Mouse (Mus musculus) retina, postnatal 7 days (tissue): ENCODE results near the gene Lrrc73.

Source experiments
- DNase-seq: peaks from one replicate; pipeline ENCODE4 v3.0.0-alpha.2; 2012; ENCODE audit warnings: low read depth, low spot score

Lrrc73 gene

GRCm38 (mm10) chr17:46287678-46288095, 34.4 kb downstream of the Lrrc73 start:
- no peak for DNase-seq

GRCm38 (mm10) chr17:46296601-46297000, 43.3 kb downstream of the Lrrc73 start:
- DNase-seq = no peak

- no peak for DNase-seq
These were observed 43.7 kb downstream of the Lrrc73 start for GRCm38 (mm10) chr17:46297028-46297363.

GRCm38 (mm10) chr17:46297364-46298219, 44.3 kb downstream of the Lrrc73 start, which contains the start of gene Dlk2:
Gene Dlk2 (plus strand): TSS chr17:46297421.
- DNase-seq = no peak

- peak; percentile 69 for DNase-seq
These were observed 45.0 kb downstream of the Lrrc73 start for GRCm38 (mm10) chr17:46298220-46298913.

GRCm38 (mm10) chr17:46301892-46302291, 48.6 kb downstream of the Lrrc73 start:
- no peak for DNase-seq

- DNase-seq = no peak
These were observed 50.9 kb downstream of the Lrrc73 start for GRCm38 (mm10) chr17:46304184-46304583.
